Comparison of ENCODE assay signal across 29 mouse cellular contexts in the genomic region with DNA sequence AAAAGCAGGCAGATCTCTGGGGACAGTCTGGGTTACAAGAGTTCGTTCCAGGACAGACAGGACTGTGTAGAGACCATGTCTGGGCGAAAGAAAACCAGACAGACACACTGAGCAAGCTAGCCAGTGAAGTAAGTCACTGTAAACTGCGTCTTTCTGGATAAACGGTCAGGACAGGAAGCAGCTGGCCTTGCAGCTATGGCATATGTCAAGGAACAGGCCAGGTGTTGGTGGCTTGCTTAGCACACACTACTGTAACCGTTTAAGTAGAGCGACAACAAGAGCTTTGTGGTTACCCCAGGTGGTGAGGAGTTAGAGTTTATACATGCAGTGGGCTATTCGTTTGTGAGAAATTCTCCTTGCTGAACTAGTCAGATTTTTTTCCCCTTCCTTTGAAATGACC. TPM values are rescaled to one million over a fixed set of nuclear protein-coding genes. Genes with fewer than 3 reads are reported as not detected.
A peak's percentile ranks its signal among the peaks of the same experiment; 100 is the strongest.
DNase-seq lines count a peak whose midpoint lies in the region; ATAC-seq and TF ChIP-seq lines count a peak whose summit lies in the region.
"Had no signal": no experiment of that assay in that cellular context is flagged by ENCODE, and none has a peak within 500 bp of the region (broad histone marks: within the 10 kb centered on the region; RNA-seq: fewer than 3 reads in every experiment).

No protein-coding gene starts in this region.

- WGBS in lung, postnatal 0 days, result 84% methylated on average over 7 of the region's 7 CpGs
- 4% methylated on average over 7 of the region's 7 CpGs for WGBS in thymus, adult 2 months
- 93% methylated on average over 7 of the region's 7 CpGs for WGBS in forebrain, embryonic 13.5 days

- no peak overlapping the region for H3K4me2 ChIP-seq in lung, postnatal 0 days (replicated peaks; ENCODE audit: low read depth, low read length)
- no peak overlapping the region for H3K4me2 ChIP-seq in forebrain, embryonic 13.5 days
- H3K4me2 ChIP-seq: embryonic facial prominence, embryonic 12.5 days; hindbrain, embryonic 13.5 days; midbrain, embryonic 11.5 days had no signal

- no peak overlapping the region for H3K4me3 ChIP-seq in lung, postnatal 0 days (ENCODE audit: low read depth, low read length)
- no peak overlapping the region; the same call in 1 of the 2 replicates for H3K4me3 ChIP-seq in thymus, adult 2 months (ENCODE audit: control insufficient read depth, insufficient read depth, low read length)
- H3K4me3 ChIP-seq in forebrain, embryonic 13.5 days, result no peak overlapping the region
- H3K4me3 ChIP-seq: embryonic facial prominence, embryonic 12.5 days; erythroblast, embryonic 14.5 days; heart, adult 2 months; hindbrain, embryonic 13.5 days had no signal

- peak; percentile 4 for DNase-seq in lung, postnatal 14 days
- DNase-seq in lung, postnatal 0 days (ENCODE audit: low spot score), result no peak
- DNase-seq in thymus, adult 2 months, result peak; percentile 81
- no peak for DNase-seq in urinary bladder, postnatal 4 days (ENCODE audit: low spot score in 2 of 2)
- DNase-seq in heart, adult 9 months (ENCODE audit: low spot score in 2 of 2), result no peak
- DNase-seq: cerebellum, adult 8-10 months; gastrocnemius, postnatal 14 days; heart, adult 2 months; heart, postnatal 10 days; kidney, adult 8-10 months; kidney, postnatal 14 days; left cerebral cortex, postnatal 4 days; liver; lung, adult 18-20 months had no signal

- H3K9ac ChIP-seq in lung, postnatal 0 days (replicated peaks; ENCODE audit: low read depth), result no peak overlapping the region
- no peak overlapping the region for H3K9ac ChIP-seq in forebrain, embryonic 13.5 days
- H3K9ac ChIP-seq: embryonic facial prominence, embryonic 12.5 days; hindbrain, embryonic 13.5 days had no signal

- no peak for TF ChIP-seq POLR2A in thymus, adult 2 months (IDR thresholded peaks at IDR 0.05; ENCODE audit: control insufficient read depth, extremely low read depth, insufficient read depth, low read length, poor library complexity)

- TF ChIP-seq EP300 in lung, postnatal 0 days (IDR thresholded peaks at IDR 0.05), result no peak

- no peaks in the 10 kb centered on the region for H3K9me3 ChIP-seq in lung, postnatal 0 days (ENCODE audit: low read length)
- no peaks in the 10 kb centered on the region for H3K9me3 ChIP-seq in forebrain, embryonic 13.5 days (replicated peaks)
- H3K9me3 ChIP-seq: embryonic facial prominence, embryonic 12.5 days; hindbrain, embryonic 13.5 days had no signal

- no peaks in the 10 kb centered on the region for H3K36me3 ChIP-seq in lung, postnatal 0 days (ENCODE audit: insufficient read depth, low read length)
- H3K36me3 ChIP-seq in thymus, adult 2 months (ENCODE audit: control insufficient read depth, insufficient read depth, low read length), result peaks cover 78% of the 10 kb centered on the region
- H3K36me3 ChIP-seq in forebrain, embryonic 13.5 days (ENCODE audit: poor library complexity, severe bottlenecking), result peaks cover 97% of the 10 kb centered on the region

- no peak overlapping the region for H3K27ac ChIP-seq in lung, postnatal 0 days (ENCODE audit: low read length)
- peak overlapping the region; percentile 100 for H3K27ac ChIP-seq in thymus, adult 2 months (ENCODE audit: control insufficient read depth, insufficient read depth, low read length)
- no peak overlapping the region for H3K27ac ChIP-seq in forebrain, embryonic 13.5 days
- H3K27ac ChIP-seq: embryonic facial prominence, embryonic 12.5 days; heart, adult 2 months; hindbrain, embryonic 13.5 days; macrophage had no signal

- no peak for TF ChIP-seq CTCF in lung, postnatal 0 days (IDR thresholded peaks at IDR 0.05)
- no peak for TF ChIP-seq CTCF in thymus, adult 2 months (IDR thresholded peaks at IDR 0.05; ENCODE audit: borderline replicate concordance, control insufficient read depth, extremely low read depth, insufficient read depth, low read length, poor library complexity)

- no peak for ATAC-seq in lung, postnatal 0 days
- peak; percentile 49 to 78; a peak in 3 of 4 replicates for ATAC-seq in hematopoietic stem cell, adult 5-6 weeks (replicated peaks in 1 of 2; ENCODE audit: insufficient read depth in 1 of 2, low FRiP score in 2 of 2, low TSS enrichment in 1 of 2, low read depth in 1 of 2, poor library complexity in 2 of 2, severe bottlenecking in 2 of 2)
- no peak for ATAC-seq in forebrain, embryonic 13.5 days
- ATAC-seq: forebrain, embryonic 14.5 days; inflammation-experienced regulatory T-cells, adult 6 months had no signal

- no peaks in the 10 kb centered on the region for H3K27me3 ChIP-seq in lung, postnatal 0 days (replicated peaks; ENCODE audit: insufficient read depth, low read length)
- no peaks in the 10 kb centered on the region for H3K27me3 ChIP-seq in thymus, adult 2 months (ENCODE audit: control insufficient read depth, insufficient read depth, low read length)
- no peaks in the 10 kb centered on the region for H3K27me3 ChIP-seq in forebrain, embryonic 13.5 days
- H3K27me3 ChIP-seq: embryonic facial prominence, embryonic 12.5 days; hindbrain, embryonic 13.5 days had no signal

- H3K4me1 ChIP-seq in lung, postnatal 0 days (ENCODE audit: insufficient read depth, low read depth, low read length), result no peaks in the 10 kb centered on the region
- H3K4me1 ChIP-seq in thymus, adult 2 months (replicated peaks; ENCODE audit: control insufficient read depth, insufficient read depth, low read length), result peaks cover 61% of the 10 kb centered on the region
- no peaks in the 10 kb centered on the region for H3K4me1 ChIP-seq in forebrain, embryonic 13.5 days
- H3K4me1 ChIP-seq: embryonic facial prominence, embryonic 12.5 days; hindbrain, embryonic 13.5 days had no signal

RNA-seq across cellular contexts. Expression of a gene that starts 5.9 kb away (rescaled TPM):
- 14.5 and 17.1 TPM in 2 replicates for polyA plus RNA-seq in lung, postnatal 0 days (2015; fragmentation: Nextera tagmentation; extraction: Ambion mirVana)
- 8.3 and 10.0 TPM in 2 replicates for total RNA-seq in hematopoietic stem cell, adult 5-6 weeks (2017)
- 199 and 252 TPM in 2 replicates for polyA plus RNA-seq in thymus, adult 2 months (2012; rRNA removed)
- polyA plus RNA-seq in forebrain, embryonic 13.5 days (2015; fragmentation: Nextera tagmentation; extraction: Ambion mirVana), result 36.7 and 38.4 TPM in 2 replicates

RNA-seq across cellular contexts. Expression of a gene that starts 19.7 kb away (rescaled TPM):
- polyA plus RNA-seq in lung, postnatal 0 days (2015; fragmentation: Nextera tagmentation; extraction: Ambion mirVana), result 131 and 139 TPM in 2 replicates
- total RNA-seq in hematopoietic stem cell, adult 5-6 weeks (2017), result 167 and 205 TPM in 2 replicates
- 122 and 134 TPM in 2 replicates for polyA plus RNA-seq in thymus, adult 2 months (2012; rRNA removed)
- polyA plus RNA-seq in forebrain, embryonic 13.5 days (2015; fragmentation: Nextera tagmentation; extraction: Ambion mirVana), result 270 and 290 TPM in 2 replicates

RNA-seq across cellular contexts. Expression of a gene that starts 31.2 kb away (rescaled TPM):
- polyA plus RNA-seq in lung, postnatal 0 days (2015; fragmentation: Nextera tagmentation; extraction: Ambion mirVana), result not detected in 2 replicates
- not detected in 2 replicates for total RNA-seq in hematopoietic stem cell, adult 5-6 weeks (2017)
- polyA plus RNA-seq in thymus, adult 2 months (2012; rRNA removed), result 0.04 TPM in 1 of 2 replicates, not detected in the other
- polyA plus RNA-seq in forebrain, embryonic 13.5 days (2015; fragmentation: Nextera tagmentation; extraction: Ambion mirVana), result not detected in 2 replicates
- total RNA-seq: adrenal gland, adult 18-20 months; gastrocnemius, postnatal 14 days; heart, adult 2 months; heart, postnatal 10 days; layer of hippocampus, adult 8-10 months; left cerebral cortex, adult 18-20 months; left cerebral cortex, postnatal 4 days; monocyte, adult 5-6 weeks had no signal
- polyA plus RNA-seq: C2C12; erythroblast, embryonic 14.5 days; forebrain, embryonic 14.5 days; heart, adult 2 months; hindbrain, embryonic 13.5 days; inflammation-experienced regulatory T-cells, adult 6 months; macrophage; midbrain, embryonic 11.5 days; neural tube, embryonic 11.5 days had no signal

RNA-seq across cellular contexts. Expression of a gene that starts 40.1 kb away (rescaled TPM):
- 19.6 and 24.6 TPM in 2 replicates for polyA plus RNA-seq in lung, postnatal 0 days (2015; fragmentation: Nextera tagmentation; extraction: Ambion mirVana)
- total RNA-seq in hematopoietic stem cell, adult 5-6 weeks (2017), result 364 and 390 TPM in 2 replicates
- 183 and 225 TPM in 2 replicates for polyA plus RNA-seq in thymus, adult 2 months (2012; rRNA removed)
- 59.9 and 65.3 TPM in 2 replicates for polyA plus RNA-seq in forebrain, embryonic 13.5 days (2015; fragmentation: Nextera tagmentation; extraction: Ambion mirVana)

RNA-seq across cellular contexts. Expression of a gene that starts 42.1 kb away (rescaled TPM):
- polyA plus RNA-seq in lung, postnatal 0 days (2015; fragmentation: Nextera tagmentation; extraction: Ambion mirVana), result not detected in 2 replicates
- not detected in 2 replicates for total RNA-seq in hematopoietic stem cell, adult 5-6 weeks (2017)
- 0.08 and 0.11 TPM in 2 replicates for polyA plus RNA-seq in thymus, adult 2 months (2012; rRNA removed)
- 0.04 and 0.14 TPM in 2 replicates for polyA plus RNA-seq in forebrain, embryonic 13.5 days (2015; fragmentation: Nextera tagmentation; extraction: Ambion mirVana)
- total RNA-seq: heart, adult 2 months; heart, postnatal 10 days; monocyte, adult 5-6 weeks had no signal
- polyA plus RNA-seq: C2C12; erythroblast, embryonic 14.5 days; forebrain, embryonic 14.5 days; heart, adult 2 months; macrophage; midbrain, embryonic 11.5 days had no signal

Comparison
In these comparisons a context has a peak if more than half of its experiments do, and no peak if none do; other contexts are left out.
1. DNase-seq: peak in lung, postnatal 14 days (single experiment) and thymus, adult 2 months (single experiment); none in lung, postnatal 0 days (single experiment), urinary bladder, postnatal 4 days (0 of 2) and heart, adult 9 months (0 of 2).
2. ATAC-seq: peak in hematopoietic stem cell, adult 5-6 weeks (2 of 2); none in lung, postnatal 0 days (single experiment) and forebrain, embryonic 13.5 days (single experiment).